Mouse (Mus musculus) CD4-positive, CD25-positive, alpha-beta regulatory T cell, adult 9 weeks (primary cell): ENCODE measurements around the gene Aak1. TPM values are rescaled to one million over a fixed set of nuclear protein-coding genes. Genes with fewer than 3 reads are reported as not detected.

Source experiments
- polyA plus RNA-seq: library from polyadenylated mRNA; unstranded; fragments of 100-300 nt; shearing (Covaris generic); gene quantifications from one replicate; pipeline ENCODE4 v1.2.1, GENCODE M21; 2017

Aak1 gene
- 58.5 TPM for polyA plus RNA-seq

DNA sequence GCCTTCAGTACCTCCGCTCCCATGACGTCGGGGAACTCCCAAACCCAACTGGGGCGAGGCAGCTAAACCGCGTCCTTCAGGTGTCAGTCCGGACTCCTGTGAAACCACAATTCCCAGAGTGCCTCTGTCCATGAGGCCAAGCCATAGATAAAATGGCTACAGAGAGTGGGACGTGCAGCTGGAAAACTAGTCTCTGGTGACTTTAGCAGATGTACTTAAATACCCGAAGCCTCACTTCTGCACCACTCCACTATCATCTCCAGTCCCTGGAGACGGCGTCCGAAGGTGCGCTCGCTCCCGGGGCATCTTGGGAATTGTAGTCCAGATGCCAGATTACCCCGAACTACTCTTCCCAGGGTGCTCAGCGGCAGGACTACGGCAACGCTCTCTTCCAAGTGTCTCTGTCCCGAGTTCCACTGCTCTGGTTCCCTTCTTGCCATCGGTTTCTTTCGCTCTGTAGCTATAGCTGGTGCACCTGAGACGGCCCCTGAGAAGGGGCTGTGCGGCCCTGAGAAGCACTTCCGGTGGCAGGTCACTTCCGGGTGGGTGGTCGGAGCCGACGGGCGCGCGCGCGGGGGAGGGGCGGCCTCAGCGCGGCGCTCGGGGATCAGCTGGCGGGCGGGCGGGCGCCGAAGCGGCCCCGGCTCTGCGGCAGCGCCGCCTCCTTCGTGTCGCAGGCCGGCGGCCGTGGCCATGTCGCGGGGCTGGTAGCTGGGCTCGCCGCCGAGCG is at the start of gene Aak1:
Aak1 (plus strand) TSS at position 603 of the 730 bp plus-strand sequence.

DNA sequence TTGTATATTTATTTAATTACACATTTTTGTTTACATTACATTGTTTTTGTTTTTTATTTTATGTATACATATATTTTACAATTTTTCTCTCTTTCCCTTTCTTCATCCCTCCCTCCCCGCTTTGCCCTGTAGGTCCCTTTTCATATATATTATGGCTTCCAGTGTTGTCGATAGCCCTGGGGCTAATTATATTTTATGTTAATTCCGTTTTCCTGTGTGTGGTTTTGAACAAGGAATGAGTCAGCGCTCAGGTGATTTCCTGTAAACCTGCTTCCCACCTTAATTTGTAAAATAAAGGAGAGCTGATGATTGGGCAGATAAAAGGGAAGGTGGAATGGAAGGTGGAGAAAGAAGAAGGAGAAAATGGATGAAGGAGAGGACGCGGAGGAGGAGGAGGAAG is 159.6 kb downstream of the Aak1 start, which contains the start of gene Nfu1:
Nfu1 (plus strand) TSS at position 350 of the 400 bp plus-strand sequence.

DNA sequence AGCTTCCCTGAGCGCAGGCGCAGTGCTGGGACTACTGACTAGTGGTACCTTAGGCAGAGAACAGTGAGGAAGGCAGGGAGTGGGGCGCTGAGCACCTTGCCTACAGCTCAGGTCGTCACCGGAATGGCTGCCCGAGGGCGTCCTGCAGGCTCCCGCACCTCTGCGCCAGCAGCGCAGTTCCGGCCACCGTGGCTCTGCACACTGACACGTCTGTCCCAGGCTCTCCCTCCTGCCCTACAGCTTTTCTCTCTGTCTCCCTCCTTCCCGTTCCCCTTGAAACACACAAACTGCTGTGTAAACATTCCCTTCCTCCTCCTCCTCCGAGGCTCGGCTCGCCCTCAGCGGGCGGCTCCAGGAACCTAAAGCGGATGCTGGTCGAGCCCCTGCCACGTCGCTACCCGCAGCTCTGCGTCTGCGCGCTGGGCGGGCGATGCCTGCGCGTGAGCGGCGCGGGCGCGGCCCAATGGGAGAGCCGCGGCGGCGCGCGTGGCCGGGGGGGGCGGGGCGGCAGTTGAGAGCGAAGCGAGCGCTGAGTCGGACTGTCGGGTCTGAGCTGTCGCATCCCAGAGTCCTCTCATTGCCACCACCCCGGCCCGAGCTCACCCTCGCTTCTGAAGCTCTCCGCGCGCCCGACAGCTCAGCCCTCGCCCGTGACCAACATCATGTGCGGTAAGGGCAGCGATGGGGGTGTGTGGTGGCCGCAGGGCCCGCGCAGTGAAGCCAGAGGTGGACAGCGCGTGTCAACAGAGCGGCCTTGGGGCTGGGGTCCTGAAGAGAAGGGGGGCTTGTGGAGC is 193.2 kb downstream of the Aak1 start, which contains the start of gene Gfpt1:
Gfpt1 (plus strand) TSS at position 510 of the 794 bp plus-strand sequence.

Other genes with a start within 250 kb of the Aak1 start
- gene Asprv1, start 221.4 kb upstream of the Aak1 start, polyA plus RNA-seq, result 0.47 TPM
- 27.1 TPM for gene Mxd1, start 180.4 kb upstream of the Aak1 start, polyA plus RNA-seq
- 89.6 TPM for gene Snrnp27, start 165.0 kb upstream of the Aak1 start, polyA plus RNA-seq
- gene Gmcl1, start 116.1 kb upstream of the Aak1 start, polyA plus RNA-seq, result 11.6 TPM
- 13.5 TPM for gene Anxa4, start 55.9 kb upstream of the Aak1 start, polyA plus RNA-seq
- 118 TPM for gene Nfu1, start 159.7 kb downstream of the Aak1 start, polyA plus RNA-seq
- gene Gfpt1, start 193.3 kb downstream of the Aak1 start, polyA plus RNA-seq, result 31.5 TPM